Mouse (Mus musculus) adrenal gland, postnatal 4 days (tissue): ENCODE results near the gene Gstk1. TPM values are rescaled to one million over a fixed set of nuclear protein-coding genes. Genes with fewer than 3 reads are reported as not detected.

Experiments used
- DNase-seq, 2 experiments: peaks; one replicate each; pipeline ENCODE4 v3.0.0; 2021 to 2022; ENCODE audit warnings: low spot score in 2 of 2, mixed read lengths in 2 of 2
- long read RNA-seq, 2 experiments: library from polyadenylated mRNA; stranded (forward); transcript quantifications; one replicate each; pipeline ENCODE4 v2.0.0; 2021
- total RNA-seq, 2 experiments: library from RNA; stranded (reverse); gene quantifications; 2 replicates each; pipeline ENCODE4 v1.2.3; 2021

Gene Gstk1
- total RNA-seq: 10 to 100 TPM; 75.2 to 77.9 TPM
- long read RNA-seq, experiment 1, transcript Gstk1-201 (8 exons, 930 nt): major isoform, 29 of 44 reads
- long read RNA-seq, experiment 1, partial matches to known transcripts: 6 of 44 reads
- long read RNA-seq, experiment 1, other reads (novel, unspliced or antisense): 9 of 44 reads
- long read RNA-seq, experiment 2, transcript Gstk1-201 (8 exons, 930 nt): major isoform, 23 of 41 reads
- long read RNA-seq, experiment 2, partial matches to known transcripts: 10 of 41 reads
- long read RNA-seq, experiment 2, other reads (novel, unspliced or antisense): 8 of 41 reads

DNA sequence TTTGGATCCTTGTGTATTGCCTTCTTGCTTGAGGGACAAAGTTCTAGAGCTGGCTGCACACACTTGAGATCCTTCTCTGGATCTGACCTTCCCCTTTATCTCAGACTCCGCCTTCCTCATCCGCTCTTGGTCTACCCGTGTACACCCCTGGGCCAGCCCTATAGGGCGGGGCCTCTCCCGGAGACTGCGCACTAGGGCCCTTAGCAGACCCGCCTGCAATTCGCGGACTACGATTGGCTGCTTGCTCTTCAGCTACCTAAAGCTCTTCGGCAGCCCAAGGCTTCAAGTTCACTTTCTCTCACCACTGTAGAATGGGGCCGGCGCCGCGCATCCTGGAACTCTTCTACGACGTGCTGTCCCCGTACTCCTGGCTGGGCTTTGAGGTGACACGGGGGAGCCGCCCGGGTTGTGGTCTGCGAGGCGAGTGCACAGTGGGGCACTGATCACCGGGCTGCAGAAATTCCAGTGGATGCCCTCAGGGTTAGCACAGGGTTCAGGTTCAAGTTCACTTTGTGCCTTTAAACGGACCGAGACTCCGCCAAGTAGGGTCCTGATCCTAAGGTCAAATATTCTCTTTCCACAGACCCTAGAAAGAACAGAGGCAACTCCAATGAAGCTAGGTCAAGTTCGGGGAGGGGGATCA lies at the start of gene Gstk1:
Gene Gstk1 (plus strand): TSS at position 225 of the 643 bp plus-strand sequence.
- peak; percentile 24 to 60 for DNase-seq

GRCm38 (mm10) chr6:42197710-42198109 lies 48.0 kb upstream of the Gstk1 start:
- no peak for DNase-seq

- no peak for DNase-seq
Observed at GRCm38 (mm10) chr6:42199498-42199897, 46.2 kb upstream of the Gstk1 start.

DNA sequence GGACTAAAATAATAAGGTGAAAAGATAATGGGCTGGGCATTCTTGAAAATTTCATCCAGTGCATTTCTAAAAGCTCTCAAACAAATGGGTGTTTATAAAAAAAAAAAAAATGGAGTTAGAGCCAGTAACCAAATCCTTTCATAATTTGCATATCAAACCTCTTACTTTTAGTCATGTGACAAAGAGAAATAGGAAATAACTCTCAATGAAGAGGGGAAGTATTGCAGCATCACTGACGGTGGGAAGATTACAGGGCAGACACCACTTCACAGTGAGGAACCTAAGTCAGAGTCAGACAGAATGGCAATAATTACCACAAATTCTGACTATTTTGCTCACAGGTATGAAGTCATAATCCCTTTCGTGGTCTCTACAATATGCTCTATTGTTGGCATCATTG lies 30.7 kb upstream of the Gstk1 start, which contains the start of gene Tas2r144:
Gene Tas2r144 (plus strand): TSS at position 301 of the 400 bp plus-strand sequence.
- DNase-seq: no peak

DNA sequence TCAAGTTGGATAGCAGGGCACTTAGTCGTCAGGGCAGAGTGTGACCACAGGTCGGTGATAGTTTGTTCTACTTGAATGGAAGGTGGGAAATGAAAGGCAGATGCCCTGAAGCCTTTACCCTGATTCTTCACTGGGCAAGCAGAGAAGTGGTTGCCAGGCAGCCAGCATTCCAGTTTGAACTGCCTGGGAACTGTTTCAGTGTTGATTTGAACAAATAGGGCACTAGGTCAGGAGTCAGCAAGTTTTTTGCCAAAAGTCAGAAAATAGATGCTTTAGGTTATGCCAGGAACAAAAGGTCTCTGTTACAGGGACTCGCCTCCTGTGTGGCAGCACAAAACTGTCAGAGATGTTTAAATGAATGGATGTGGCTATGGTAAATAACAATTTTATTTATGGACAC lies 23.4 kb upstream of the Gstk1 start:
- no peak for DNase-seq

GRCm38 (mm10) chr6:42225046-42225445 lies 20.7 kb upstream of the Gstk1 start:
- no peak for DNase-seq

DNA sequence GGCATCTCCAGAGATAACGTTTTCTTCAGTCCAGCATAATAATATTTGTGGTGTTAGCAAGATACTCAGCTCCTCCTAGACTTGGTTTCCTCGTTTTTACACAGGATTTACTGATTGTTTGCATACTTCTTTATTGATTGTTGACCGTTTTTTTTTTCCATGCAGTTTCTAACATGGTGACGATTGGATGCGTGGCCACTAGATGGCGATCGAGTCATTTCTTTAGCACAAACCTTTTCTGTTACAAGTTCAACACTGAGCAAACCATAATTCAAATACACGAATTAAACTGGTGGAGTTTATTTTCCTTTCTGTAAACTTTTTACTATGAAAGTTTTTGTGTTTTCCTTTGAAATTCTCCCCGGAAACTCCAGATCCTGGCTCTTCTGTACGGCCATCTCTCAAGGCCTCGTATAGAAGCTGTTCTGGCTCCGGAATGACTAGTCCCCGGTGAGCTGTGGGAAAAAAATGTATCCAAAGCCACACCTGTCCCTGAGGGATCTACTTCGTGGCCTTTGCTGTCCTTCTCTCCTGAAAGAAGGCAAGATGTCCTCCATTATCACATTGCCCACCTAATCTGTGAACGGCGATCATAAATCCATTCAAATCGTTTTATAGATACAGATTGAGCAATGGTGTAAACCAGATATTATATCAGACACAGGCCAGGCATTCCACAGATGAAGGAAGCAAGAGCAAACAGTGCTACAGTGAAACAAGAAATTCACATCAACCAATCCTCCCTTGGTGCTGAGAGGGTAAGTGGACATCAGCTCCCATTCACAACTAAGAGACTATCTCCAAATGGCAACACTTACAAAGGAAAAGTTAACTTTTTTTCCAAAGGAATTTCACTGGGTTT lies 18.3 kb upstream of the Gstk1 start:
- peak; percentile 30 to 31 for DNase-seq

DNA sequence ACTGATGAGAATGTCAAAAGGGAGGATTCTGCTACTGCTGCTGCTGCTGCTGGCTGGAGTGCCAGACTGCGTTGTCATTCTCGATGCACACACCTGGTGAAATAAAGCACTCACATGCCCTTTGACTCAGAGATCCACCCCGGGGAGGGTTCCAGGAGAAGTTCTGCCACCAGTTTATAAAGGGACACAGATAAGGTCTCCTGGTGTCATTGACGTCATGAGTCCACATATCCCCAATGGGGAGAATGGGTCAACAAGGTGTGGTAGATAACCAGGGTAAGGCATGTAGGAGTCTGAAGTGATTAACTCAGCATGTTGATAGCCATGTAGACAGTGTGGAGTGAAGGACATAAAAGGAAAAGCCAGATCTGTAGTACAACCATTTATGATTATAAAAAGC lies 16.1 kb upstream of the Gstk1 start:
- DNase-seq: no peak

DNA sequence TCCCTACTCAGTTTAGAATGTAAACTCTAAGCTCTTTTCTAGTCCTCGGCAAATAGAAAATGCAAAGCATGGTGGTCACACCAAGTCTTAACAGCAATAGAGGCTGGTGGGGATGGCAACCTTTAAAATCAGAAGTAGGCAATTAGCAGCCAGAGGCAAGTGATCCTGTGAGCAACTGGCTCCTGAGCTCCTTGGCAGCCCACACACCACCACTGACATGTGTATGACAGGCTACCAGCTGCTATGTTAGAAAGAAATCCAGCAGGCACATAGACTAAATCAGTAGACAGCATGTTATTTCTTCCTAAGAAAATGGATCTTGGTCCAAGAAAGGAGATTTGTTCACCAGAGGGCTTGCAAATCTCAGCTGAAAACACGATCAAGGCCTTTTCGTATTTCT lies 14.5 kb upstream of the Gstk1 start:
- no peak for DNase-seq

DNA sequence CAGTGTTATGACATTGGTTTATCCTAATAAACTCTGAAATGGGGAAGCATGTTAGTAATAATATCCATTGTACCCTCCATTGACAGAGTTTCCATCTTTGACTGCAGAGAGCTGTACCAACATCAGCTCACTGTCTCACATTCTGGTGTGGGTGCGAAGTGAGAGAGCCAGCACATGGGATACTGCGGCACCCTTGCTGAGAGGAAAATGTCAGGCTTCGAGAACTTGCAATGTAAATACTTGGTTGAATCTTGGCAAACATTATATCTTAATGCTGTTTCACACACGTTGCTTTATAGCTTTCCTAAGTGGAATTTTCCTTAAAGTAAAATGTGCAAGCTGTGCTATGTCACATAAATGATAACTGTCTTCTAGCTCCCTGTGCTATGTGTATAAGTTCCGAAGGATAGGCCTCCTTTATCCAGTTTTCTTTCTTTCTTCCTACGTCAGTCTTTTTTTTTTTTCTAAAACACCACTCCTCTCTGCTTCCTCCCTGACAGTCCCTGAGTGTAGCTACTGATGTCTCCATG lies 8.4 kb upstream of the Gstk1 start:
- no peak for DNase-seq

GRCm38 (mm10) chr6:42241311-42242045 lies 4.3 kb upstream of the Gstk1 start:
- no peak for DNase-seq

- no peak for DNase-seq
Observed at GRCm38 (mm10) chr6:42247173-42247572, 1.4 kb downstream of the Gstk1 start.

GRCm38 (mm10) chr6:42247981-42248380 lies 2.2 kb downstream of the Gstk1 start:
- no peak for DNase-seq

DNA sequence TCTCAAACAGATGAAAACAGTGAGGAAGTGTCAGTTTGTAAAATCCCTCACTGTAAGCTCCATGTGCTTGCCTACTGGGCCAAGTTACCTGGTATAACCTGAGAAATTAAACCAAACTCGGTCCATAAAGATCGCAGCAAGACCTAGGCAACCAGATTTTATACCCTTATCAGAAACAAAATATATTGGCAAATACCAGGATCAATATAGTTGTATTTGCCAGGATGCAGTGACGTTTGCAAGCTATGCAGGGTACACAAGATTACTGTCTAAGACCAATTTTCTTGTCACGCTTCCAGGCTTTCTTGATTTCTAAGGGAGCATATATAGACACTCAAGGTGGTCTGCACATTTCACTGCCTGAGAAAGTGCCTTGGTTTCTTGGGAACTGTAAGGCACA lies 6.1 kb downstream of the Gstk1 start:
- no peak for DNase-seq

DNA sequence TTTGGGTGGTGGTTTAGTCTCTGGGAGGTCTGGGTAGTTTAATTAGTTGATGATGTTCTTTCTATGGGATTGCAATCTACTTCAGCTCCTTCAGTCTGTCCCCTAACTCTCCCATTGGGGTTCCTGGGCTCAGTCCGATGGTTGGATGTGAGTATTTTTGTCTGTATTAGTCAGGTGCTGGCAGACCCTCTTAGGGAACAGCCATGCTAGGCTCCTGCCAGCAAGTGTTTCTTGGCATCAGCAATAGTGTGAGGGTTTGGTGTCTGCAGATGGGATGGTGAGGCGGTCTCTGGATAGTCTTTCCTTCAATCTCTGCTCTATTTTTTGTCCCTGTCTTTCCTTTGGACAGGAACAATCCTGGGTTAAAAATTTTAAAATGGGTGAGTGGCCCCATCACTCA lies 7.4 kb downstream of the Gstk1 start:
- no peak for DNase-seq

DNA sequence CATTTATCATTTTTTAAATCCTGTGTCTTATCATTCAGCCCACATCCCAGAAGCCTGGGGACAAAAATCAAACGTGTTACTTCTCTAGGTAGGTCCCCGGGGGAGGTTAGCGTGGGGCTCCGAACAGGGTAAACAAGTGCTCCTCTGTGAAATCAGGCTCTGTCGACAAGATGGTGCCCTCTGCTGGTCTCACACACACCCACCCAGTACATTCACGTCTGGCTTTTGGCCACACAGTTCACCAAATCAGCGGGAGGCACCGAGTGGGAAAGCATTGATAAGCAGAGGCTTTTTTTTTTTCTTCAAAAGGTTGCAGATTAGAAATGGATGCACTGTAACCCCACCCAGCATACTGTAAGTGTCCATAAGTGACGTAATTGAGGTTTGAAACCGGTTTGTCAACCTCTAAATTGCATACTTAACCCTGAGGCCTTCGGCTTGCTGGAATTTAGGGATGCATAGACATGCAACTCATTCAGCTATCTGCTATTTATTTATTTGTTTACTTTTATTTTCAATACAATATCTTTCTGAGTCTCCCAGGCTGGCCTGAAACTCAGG lies 11.6 kb downstream of the Gstk1 start:
- no peak for DNase-seq

DNA sequence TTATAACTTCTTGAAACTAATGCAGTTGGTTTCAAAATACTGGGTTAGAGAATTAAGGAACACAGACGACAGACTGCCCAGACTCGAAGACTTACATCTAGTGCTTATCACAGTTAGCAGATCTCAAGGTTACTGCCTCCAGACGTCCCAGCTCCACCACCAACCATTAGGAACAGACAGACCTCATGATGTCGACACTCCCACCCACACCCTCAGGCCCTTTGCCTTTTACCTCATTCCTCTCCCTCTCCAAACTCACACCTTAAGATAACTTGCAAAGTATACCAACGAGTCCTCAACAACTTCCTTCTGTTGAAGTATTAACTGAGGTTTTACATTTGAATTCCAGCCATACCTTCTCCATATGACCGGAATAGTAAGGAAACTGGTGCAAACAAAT lies 14.7 kb downstream of the Gstk1 start:
- DNase-seq: no peak

GRCm38 (mm10) chr6:42261524-42262170 lies 15.9 kb downstream of the Gstk1 start, which contains the start of gene Tmem139:
Tmem139 (plus strand) TSS chr6:42261970.
- no peak for DNase-seq

DNA sequence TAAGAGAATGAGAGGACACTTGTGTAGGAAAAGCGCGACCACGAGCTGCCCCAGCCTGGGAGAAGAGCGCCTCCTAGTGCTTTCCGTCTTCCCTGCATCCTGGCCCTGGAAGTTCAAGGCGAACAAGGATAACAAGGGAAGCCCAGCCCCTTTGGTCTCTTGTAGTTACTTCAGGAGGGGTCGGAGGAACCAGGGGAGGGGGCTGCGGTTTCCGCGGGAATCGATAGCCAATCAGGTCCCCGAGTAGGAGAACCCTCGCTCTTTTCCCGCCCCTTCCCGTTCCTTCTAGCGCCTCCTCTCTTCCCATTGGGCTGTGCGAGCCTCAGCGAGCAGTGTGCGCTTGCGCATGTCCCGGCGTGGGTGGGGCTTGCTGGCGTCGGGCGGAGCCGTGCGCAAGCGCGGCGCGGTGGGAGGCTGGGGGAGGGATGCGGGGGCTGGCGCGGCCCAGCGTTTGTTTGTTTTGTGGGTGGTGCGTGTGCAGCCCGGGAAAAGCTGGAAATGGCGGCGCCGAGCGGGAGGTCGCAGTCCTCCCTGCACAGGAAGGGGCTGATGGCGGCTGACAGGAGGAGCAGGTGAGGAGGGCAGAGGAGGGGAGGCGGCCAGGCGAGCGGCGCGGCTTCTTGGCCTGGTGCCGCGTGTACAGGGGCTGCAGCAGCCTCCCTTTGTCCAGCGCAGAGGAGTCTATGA lies 19.0 kb downstream of the Gstk1 start, which contains the start of gene Casp2:
Gene Casp2 (plus strand): TSS at position 360 of the 687 bp plus-strand sequence.
- peak; percentile 93 to 96 for DNase-seq
